ENCODE assay signal across 20 mouse cellular contexts in genomic region chr15:71275876-71276565, GRCm38 (mm10).
A peak's percentile ranks its signal among the peaks of the same experiment; 100 is the strongest.
DNase-seq lines count a peak whose midpoint lies in the region; ATAC-seq lines count a peak whose summit lies in the region.
"Had no signal": no experiment of that assay in that cellular context is flagged by ENCODE, and none has a peak within 500 bp of the region (broad histone marks: within the 10 kb centered on the region; RNA-seq: fewer than 3 reads in every experiment).

No protein-coding gene starts in this region.

- H3K4me2 ChIP-seq in forebrain, embryonic 14.5 days (ENCODE audit: low read length), result no peak overlapping the region
- no peak overlapping the region for H3K4me2 ChIP-seq in neural tube, embryonic 12.5 days (replicated peaks)
- no peak overlapping the region for H3K4me2 ChIP-seq in midbrain, embryonic 16.5 days (ENCODE audit: low read length)
- H3K4me2 ChIP-seq: heart, embryonic 15.5 days; lung, embryonic 14.5 days had no signal

- no peaks in the 10 kb centered on the region for H3K9me3 ChIP-seq in forebrain, embryonic 14.5 days (replicated peaks; ENCODE audit: control insufficient read depth, low read length)
- no peaks in the 10 kb centered on the region for H3K9me3 ChIP-seq in forebrain, embryonic 10.5 days
- no peaks in the 10 kb centered on the region for H3K9me3 ChIP-seq in neural tube, embryonic 12.5 days
- no peaks in the 10 kb centered on the region for H3K9me3 ChIP-seq in midbrain, embryonic 16.5 days (replicated peaks; ENCODE audit: control insufficient read depth, low read length, poor library complexity, severe bottlenecking)
- H3K9me3 ChIP-seq: heart, embryonic 15.5 days had no signal

- peak; percentile 41 for DNase-seq in forebrain, embryonic 14.5 days (ENCODE audit: low spot score)
- no peak for DNase-seq in forebrain, embryonic 10.5 days (ENCODE audit: extremely low spot score, low spot score)
- no peak for DNase-seq in neural tube, embryonic 10.5 days (ENCODE audit: extremely low spot score, low spot score)
- DNase-seq in right cerebral cortex, postnatal 14 days, result no peak
- DNase-seq in thymus, postnatal 36 days, result no peak
- no peak for DNase-seq in left cerebral cortex, postnatal 4 days
- DNase-seq: adrenal gland, postnatal 36 days; cerebellum, adult 11-12 months; cerebellum, postnatal 10 days; heart, postnatal 36 days; kidney, adult 18-20 months; kidney, postnatal 4 days; lung, embryonic 14.5 days; thymus, adult 2 months had no signal

- ATAC-seq in forebrain, embryonic 14.5 days, result peak; percentile 58; the same call in 1 of the 2 replicates
- 0 out of 2 replicates have a peak, but pooled peaks have one; percentile 56 for ATAC-seq in neural tube, embryonic 12.5 days (ENCODE audit: low FRiP score, low read depth)
- peak; percentile 92 for ATAC-seq in midbrain, embryonic 16.5 days
- ATAC-seq: inflammation-experienced regulatory T-cells, adult 6 months had no signal

- no peak overlapping the region for H3K9ac ChIP-seq in forebrain, embryonic 14.5 days (ENCODE audit: low read length)
- no peak overlapping the region for H3K9ac ChIP-seq in neural tube, embryonic 12.5 days
- no peak overlapping the region for H3K9ac ChIP-seq in midbrain, embryonic 16.5 days (ENCODE audit: low read depth, low read length)
- H3K9ac ChIP-seq: heart, embryonic 15.5 days; liver, embryonic 14.5 days; lung, embryonic 14.5 days had no signal

- H3K4me3 ChIP-seq in forebrain, embryonic 14.5 days (ENCODE audit: low read depth, low read length), result no peak overlapping the region
- no peak overlapping the region for H3K4me3 ChIP-seq in forebrain, embryonic 10.5 days
- H3K4me3 ChIP-seq in neural tube, embryonic 12.5 days, result no peak overlapping the region
- H3K4me3 ChIP-seq in midbrain, embryonic 16.5 days (ENCODE audit: low read depth, low read length), result no peak overlapping the region
- H3K4me3 ChIP-seq: heart, embryonic 15.5 days had no signal

- H3K36me3 ChIP-seq in forebrain, embryonic 14.5 days (ENCODE audit: control insufficient read depth, insufficient read depth, low read length), result no peaks in the 10 kb centered on the region
- no peaks in the 10 kb centered on the region for H3K36me3 ChIP-seq in forebrain, embryonic 10.5 days (replicated peaks)
- H3K36me3 ChIP-seq in neural tube, embryonic 12.5 days, result no peaks in the 10 kb centered on the region
- H3K36me3 ChIP-seq in midbrain, embryonic 16.5 days (ENCODE audit: control insufficient read depth, insufficient read depth, low read length), result no peaks in the 10 kb centered on the region
- H3K36me3 ChIP-seq: heart, embryonic 15.5 days had no signal

- WGBS in forebrain, embryonic 14.5 days, result 83% methylated on average over 2 of the region's 2 CpGs
- 100% methylated on average over 2 of the region's 2 CpGs for WGBS in forebrain, embryonic 10.5 days
- 64% methylated on average over 2 of the region's 2 CpGs for WGBS in neural tube, embryonic 12.5 days
- WGBS in midbrain, embryonic 16.5 days, result 64% methylated on average over 2 of the region's 2 CpGs

- intact Hi-C loops in left cerebral cortex, postnatal 4 days (cut with DNase I), result no loop called here

- H3K4me1 ChIP-seq in forebrain, embryonic 14.5 days (ENCODE audit: control insufficient read depth, insufficient read depth, low read length), result no peaks in the 10 kb centered on the region
- H3K4me1 ChIP-seq in forebrain, embryonic 10.5 days, result no peaks in the 10 kb centered on the region
- H3K4me1 ChIP-seq in neural tube, embryonic 12.5 days, result no peaks in the 10 kb centered on the region
- H3K4me1 ChIP-seq in midbrain, embryonic 16.5 days (ENCODE audit: control insufficient read depth, insufficient read depth, low read length), result no peaks in the 10 kb centered on the region
- H3K4me1 ChIP-seq: heart, embryonic 15.5 days had no signal

- H3K27ac ChIP-seq in forebrain, embryonic 14.5 days (ENCODE audit: low read depth, low read length), result no peak overlapping the region
- H3K27ac ChIP-seq in forebrain, embryonic 10.5 days, result no peak overlapping the region
- H3K27ac ChIP-seq in neural tube, embryonic 12.5 days, result no peak overlapping the region
- no peak overlapping the region for H3K27ac ChIP-seq in midbrain, embryonic 16.5 days (ENCODE audit: low read length)
- H3K27ac ChIP-seq: heart, embryonic 15.5 days; liver, embryonic 14.5 days; stomach, postnatal 0 days had no signal

- H3K27me3 ChIP-seq in forebrain, embryonic 14.5 days (replicated peaks; ENCODE audit: control insufficient read depth, insufficient read depth, low read length), result no peaks in the 10 kb centered on the region
- H3K27me3 ChIP-seq in forebrain, embryonic 10.5 days (ENCODE audit: poor library complexity, severe bottlenecking), result no peaks in the 10 kb centered on the region
- H3K27me3 ChIP-seq in neural tube, embryonic 12.5 days (replicated peaks), result no peaks in the 10 kb centered on the region
- no peaks in the 10 kb centered on the region for H3K27me3 ChIP-seq in midbrain, embryonic 16.5 days (ENCODE audit: control insufficient read depth, insufficient read depth, low read depth, low read length)
- H3K27me3 ChIP-seq: heart, embryonic 15.5 days had no signal
